Mouse (Mus musculus) kidney, postnatal 14 days (tissue): ENCODE results near the gene Olfr267.

Experiments used
- DNase-seq: peaks from one replicate; pipeline ENCODE4 v3.0.0; 2022; ENCODE audit warnings: mixed read lengths

Gene Olfr267

GRCm38 (mm10) chr4:58787616-58788015 is at the start of gene Olfr267:
TSS of gene Olfr267 (minus strand) at chr4:58787716.
- DNase-seq, result no peak

- no peak for DNase-seq
Observed at GRCm38 (mm10) chr4:58832908-58833307, 45.4 kb upstream of the Olfr267 start.

GRCm38 (mm10) chr4:58825921-58826320 is 38.4 kb upstream of the Olfr267 start:
- DNase-seq, result no peak

- no peak for DNase-seq
Observed at GRCm38 (mm10) chr4:58786659-58787058, 857 bp downstream of the Olfr267 start.

GRCm38 (mm10) chr4:58763417-58763816 is 24.1 kb downstream of the Olfr267 start:
- no peak for DNase-seq

- no peak for DNase-seq
Observed at GRCm38 (mm10) chr4:58749510-58749909, 38.0 kb downstream of the Olfr267 start.

- DNase-seq, result peak; percentile 57
Observed at GRCm38 (mm10) chr4:58749101-58749500, 38.4 kb downstream of the Olfr267 start.

- DNase-seq, result no peak
Observed at GRCm38 (mm10) chr4:58745583-58746222, 41.8 kb downstream of the Olfr267 start.

- DNase-seq, result no peak
Observed at GRCm38 (mm10) chr4:58736867-58737633, 50.5 kb downstream of the Olfr267 start.
